Mouse (Mus musculus) naive thymus-derived CD4-positive, alpha-beta T cell, adult 2 months (primary cell): ENCODE measurements around the gene Olfr914.

ENCODE experiments used
- DNase-seq: peaks from one replicate; pipeline ENCODE4 v3.0.0-alpha.2; 2011; ENCODE audit warnings: low read depth

Gene Olfr914

GRCm38 (mm10) chr9:38604802-38605201 lies at the start of gene Olfr914:
Olfr914 (plus strand) TSS chr9:38605102.
- DNase-seq, result no peak

GRCm38 (mm10) chr9:38579878-38580277 lies 25.0 kb upstream of the Olfr914 start, which contains the start of gene Olfr912:
Olfr912 (plus strand) TSS chr9:38580178.
- no peak for DNase-seq

GRCm38 (mm10) chr9:38591056-38591455 lies 13.8 kb upstream of the Olfr914 start:
- no peak for DNase-seq

GRCm38 (mm10) chr9:38592459-38592858 lies 12.4 kb upstream of the Olfr914 start, which contains the start of gene Olfr913:
Olfr913 (plus strand) TSS chr9:38592759.
- DNase-seq, result no peak

GRCm38 (mm10) chr9:38632406-38632805 lies 27.5 kb downstream of the Olfr914 start:
- no peak for DNase-seq

GRCm38 (mm10) chr9:38659775-38660174 lies 54.9 kb downstream of the Olfr914 start, which contains the start of gene Olfr916:
Olfr916 (minus strand) TSS chr9:38659875.
- DNase-seq, result no peak
